Mouse (Mus musculus): ENCODE measurements at regions not wholly inside any gene's neighbourhood (a gene's known extent, or its start where the extent isn't known, plus 50 kb on each side); places are given as distances from the start of the nearest gene placed in this dataset.
"Not testable (repeated sequence)": the region's sequence is repeated elsewhere in the genome, so short reads cannot be mapped to it uniquely, and the experiment has no call there.

DNA sequence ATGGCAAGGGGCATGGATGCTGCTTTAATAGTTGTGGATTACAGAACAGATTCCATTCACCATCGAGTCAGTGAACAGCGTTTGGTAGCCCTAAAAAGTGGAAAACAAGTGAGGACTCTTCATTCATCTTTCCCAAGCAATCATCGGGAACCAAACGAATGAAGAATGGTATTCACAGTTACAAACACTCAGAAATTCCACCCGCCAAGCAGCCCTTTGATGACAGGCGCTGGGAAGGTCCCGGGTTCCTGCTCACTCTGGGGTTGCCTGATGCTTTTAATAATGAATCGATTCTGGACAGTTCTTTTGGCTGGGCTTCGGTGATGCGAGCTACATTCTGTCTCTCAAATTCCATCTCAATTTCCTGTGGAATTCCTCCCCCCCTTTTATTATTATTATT is 110.9 kb downstream of the Bod1 start:
- Histone ChIP-seq H3K9me3 (replicated peaks) (no peaks in the 10 kb centered on the region), H3K4me3 (ENCODE audit: low read depth, low read length) (no peak overlapping the region), H3K36me3 (replicated peaks) (no peaks in the 10 kb centered on the region), H3K4me1 (ENCODE audit: insufficient read depth, low read depth, low read length) (no peaks in the 10 kb centered on the region), H3K27me3 (ENCODE audit: insufficient read depth, low read length) (no peaks in the 10 kb centered on the region)
- no peak for ATAC-seq (ENCODE audit: extremely low read depth, insufficient number of reproducible peaks, low FRiP score, poor library complexity, severe bottlenecking)
- TF ChIP-seq TAL1 (conservative IDR thresholded peaks at IDR 0.05; ENCODE audit: low read depth, low read length) (no peak), GATA1 (IDR thresholded peaks at IDR 0.05; ENCODE audit: borderline replicate concordance, low read length) (no peak), CTCF (IDR thresholded peaks at IDR 0.05; ENCODE audit: low read depth, low read length) (no peak), GATA2 (IDR thresholded peaks at IDR 0.05; ENCODE audit: borderline replicate concordance, low read depth, low read length) (no peak), POLR2AphosphoS5 (IDR thresholded peaks at IDR 0.05; ENCODE audit: insufficient replicate concordance, low read depth, low read length) (no peak)
- DNase-seq (ENCODE audit: low spot score): no peak

DNA sequence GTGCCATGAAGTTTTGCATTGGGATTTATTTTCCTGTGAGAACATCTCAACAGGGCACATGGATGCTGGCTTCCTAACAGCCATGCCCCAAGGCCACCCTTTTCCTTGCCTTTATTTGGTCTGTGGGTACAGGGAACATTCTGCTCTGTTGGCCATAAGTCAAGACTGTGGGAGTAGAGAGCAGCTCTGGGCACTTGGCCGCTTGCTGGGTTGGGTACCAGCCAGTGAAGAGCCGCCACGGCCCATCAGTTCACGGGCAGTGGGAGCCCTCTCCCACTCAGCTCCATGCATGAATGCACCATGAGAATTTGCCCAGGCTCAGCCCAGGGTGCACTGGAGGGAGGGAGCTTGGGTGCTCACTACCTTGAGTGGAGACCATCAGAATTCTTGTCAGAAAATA is 116.6 kb downstream of the Bod1 start:
- Histone ChIP-seq H3K4me3 (ENCODE audit: low read depth, low read length) (no peak overlapping the region), H3K9me3 (replicated peaks) (no peaks in the 10 kb centered on the region), H3K36me3 (replicated peaks) (no peaks in the 10 kb centered on the region), H3K27me3 (ENCODE audit: insufficient read depth, low read length) (no peaks in the 10 kb centered on the region; the same call in 1 of the 2 replicates), H3K4me1 (ENCODE audit: insufficient read depth, low read depth, low read length) (no peaks in the 10 kb centered on the region)
- TF ChIP-seq TAL1 (conservative IDR thresholded peaks at IDR 0.05; ENCODE audit: low read depth, low read length): no peak
- no peak for TF ChIP-seq GATA1 (IDR thresholded peaks at IDR 0.05; ENCODE audit: borderline replicate concordance, low read length)
- TF ChIP-seq GATA2 (IDR thresholded peaks at IDR 0.05; ENCODE audit: borderline replicate concordance, low read depth, low read length): no peak
- TF ChIP-seq POLR2AphosphoS5 (IDR thresholded peaks at IDR 0.05; ENCODE audit: insufficient replicate concordance, low read depth, low read length): no peak
- TF ChIP-seq CTCF (IDR thresholded peaks at IDR 0.05; ENCODE audit: low read depth, low read length): no peak
- ATAC-seq (ENCODE audit: extremely low read depth, insufficient number of reproducible peaks, low FRiP score, poor library complexity, severe bottlenecking) (no peak), DNase-seq (ENCODE audit: low spot score) (no peak)

DNA sequence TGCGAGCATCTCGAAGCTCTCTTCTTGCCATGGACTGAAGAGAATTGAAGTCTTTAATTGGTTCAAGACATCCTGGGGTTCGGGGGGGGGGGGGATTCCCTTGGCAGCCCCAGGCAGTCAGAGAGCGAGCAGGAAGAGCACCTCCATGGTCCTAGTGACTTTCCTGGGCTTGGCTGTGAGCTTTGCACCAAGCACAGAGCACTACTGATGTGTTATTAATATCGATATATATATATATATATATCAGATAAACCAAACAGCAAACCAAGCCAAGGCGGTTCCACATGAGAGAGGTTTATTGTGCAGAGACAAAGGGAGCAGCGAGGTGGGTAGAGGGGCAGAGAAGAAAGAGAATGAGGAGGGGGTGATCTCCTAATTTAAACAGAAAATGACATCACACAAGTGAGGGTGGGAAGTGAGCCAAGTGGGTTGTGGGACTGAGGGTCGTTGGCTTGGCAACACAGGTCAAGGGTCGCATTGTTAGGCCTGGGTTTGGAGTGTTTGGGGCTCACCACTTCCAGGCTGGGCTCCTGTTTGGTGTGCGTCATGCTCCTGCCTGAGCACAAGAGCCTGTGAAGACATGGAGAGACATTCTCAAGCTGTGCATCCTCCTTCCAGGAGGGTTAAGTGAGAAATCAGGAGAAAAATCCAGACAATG is 119.9 kb downstream of the Bod1 start:
- Histone ChIP-seq H3K9me3 (replicated peaks) (peaks cover 7% of the 10 kb centered on the region), H3K27me3 (ENCODE audit: insufficient read depth, low read length) (no peaks in the 10 kb centered on the region; the same call in 1 of the 2 replicates), H3K4me1 (ENCODE audit: insufficient read depth, low read depth, low read length) (no peaks in the 10 kb centered on the region), H3K36me3 (replicated peaks) (no peaks in the 10 kb centered on the region), H3K4me3 (ENCODE audit: low read depth, low read length) (no peak overlapping the region)
- DNase-seq (ENCODE audit: low spot score) (no peak), ATAC-seq (ENCODE audit: extremely low read depth, insufficient number of reproducible peaks, low FRiP score, poor library complexity, severe bottlenecking) (no peak)
- no peak for TF ChIP-seq TAL1 (conservative IDR thresholded peaks at IDR 0.05; ENCODE audit: low read depth, low read length)
- no peak for TF ChIP-seq GATA1 (IDR thresholded peaks at IDR 0.05; ENCODE audit: borderline replicate concordance, low read length)
- TF ChIP-seq GATA2 (IDR thresholded peaks at IDR 0.05; ENCODE audit: borderline replicate concordance, low read depth, low read length): no peak
- TF ChIP-seq POLR2AphosphoS5 (IDR thresholded peaks at IDR 0.05; ENCODE audit: insufficient replicate concordance, low read depth, low read length): no peak
- no peak for TF ChIP-seq CTCF (IDR thresholded peaks at IDR 0.05; ENCODE audit: low read depth, low read length)

DNA sequence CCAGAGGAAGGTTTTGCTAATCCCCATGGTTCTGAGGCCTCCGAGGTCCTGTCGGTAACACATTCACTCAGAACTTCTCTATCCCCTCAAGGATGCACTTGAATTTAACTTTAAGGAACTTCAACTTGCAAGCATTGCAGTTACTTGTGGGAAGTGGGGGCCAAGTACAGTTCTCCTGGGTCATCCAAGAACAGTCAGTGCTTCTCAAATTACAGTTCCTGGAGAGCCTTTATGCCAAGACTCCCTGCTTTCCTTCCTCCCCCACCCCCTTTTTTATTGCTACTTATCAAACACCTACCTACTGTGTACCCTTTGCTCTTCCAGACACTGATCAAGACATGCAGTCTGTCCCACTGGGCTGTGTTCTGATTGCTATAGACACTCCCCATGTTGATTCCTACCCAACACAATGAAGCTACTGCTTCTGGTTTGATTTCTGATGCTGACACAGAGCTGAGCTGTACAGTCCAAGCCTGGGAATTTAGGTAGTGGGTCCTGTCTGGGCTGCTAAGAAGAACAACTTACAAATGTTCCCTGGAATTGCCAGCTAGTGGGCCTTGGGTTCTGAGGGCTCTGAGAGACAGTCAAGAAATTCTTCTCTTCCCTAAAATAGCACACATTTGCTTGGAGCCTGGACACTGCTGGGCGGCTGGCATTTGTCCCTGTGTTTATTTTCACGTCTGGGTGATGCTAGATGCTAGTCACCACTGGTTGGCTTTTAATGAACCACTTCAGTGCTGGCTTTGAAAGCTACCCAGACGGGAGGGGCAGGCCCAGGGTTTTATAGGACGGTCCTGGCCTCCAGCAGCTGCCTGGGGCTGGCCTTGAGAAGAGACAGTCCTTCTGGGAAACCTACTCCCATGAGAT is 120.7 kb downstream of the Bod1 start:
- TF ChIP-seq POLR2AphosphoS5 (IDR thresholded peaks at IDR 0.05; ENCODE audit: insufficient replicate concordance, low read depth, low read length) (no peak), GATA1 (IDR thresholded peaks at IDR 0.05; ENCODE audit: borderline replicate concordance, low read length) (no peak), TAL1 (conservative IDR thresholded peaks at IDR 0.05; ENCODE audit: low read depth, low read length) (no peak), GATA2 (IDR thresholded peaks at IDR 0.05; ENCODE audit: borderline replicate concordance, low read depth, low read length) (no peak), CTCF (IDR thresholded peaks at IDR 0.05; ENCODE audit: low read depth, low read length) (no peak)

DNA sequence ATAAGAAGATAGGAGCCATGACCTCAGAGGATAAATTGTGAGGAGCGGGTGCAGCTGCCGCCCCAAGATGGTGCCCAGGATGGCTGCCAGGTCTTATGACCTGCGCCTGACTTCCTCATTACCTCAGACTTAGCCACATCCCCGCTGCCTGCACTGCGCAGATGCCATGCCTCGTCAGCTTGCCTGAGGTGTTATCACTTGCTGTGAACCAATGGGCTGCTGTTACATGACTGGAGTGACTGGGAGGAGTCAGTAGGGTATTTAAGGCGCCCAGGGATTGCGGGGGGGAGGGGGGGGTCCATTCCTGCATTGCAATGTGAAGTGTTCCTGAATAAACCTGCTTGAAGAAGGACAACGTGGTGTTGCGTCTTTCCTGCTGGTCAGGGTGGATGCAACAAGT is 126.2 kb downstream of the Bod1 start:
- not testable (repeated sequence) for H3K36me3 ChIP-seq (replicated peaks); H3K27me3 ChIP-seq (ENCODE audit: insufficient read depth, low read length); H3K9me3 ChIP-seq (replicated peaks); ATAC-seq (ENCODE audit: extremely low read depth, insufficient number of reproducible peaks, low FRiP score, poor library complexity, severe bottlenecking); H3K4me1 ChIP-seq (ENCODE audit: insufficient read depth, low read depth, low read length); DNase-seq (ENCODE audit: low spot score); H3K4me3 ChIP-seq (ENCODE audit: low read depth, low read length)

More for the DNA sequence above, 120.7 kb downstream of the Bod1 start:
- Histone ChIP-seq H3K36me3 (replicated peaks) (no peaks in the 10 kb centered on the region), H3K4me3 (ENCODE audit: low read depth, low read length) (no peak overlapping the region), H3K9me3 (replicated peaks) (peaks cover 7% of the 10 kb centered on the region), H3K4me1 (ENCODE audit: insufficient read depth, low read depth, low read length) (no peaks in the 10 kb centered on the region), H3K27me3 (ENCODE audit: insufficient read depth, low read length) (no peaks in the 10 kb centered on the region; the same call in 1 of the 2 replicates)
- ATAC-seq (ENCODE audit: extremely low read depth, insufficient number of reproducible peaks, low FRiP score, poor library complexity, severe bottlenecking) (no peak), DNase-seq (ENCODE audit: low spot score) (no peak)

DNA sequence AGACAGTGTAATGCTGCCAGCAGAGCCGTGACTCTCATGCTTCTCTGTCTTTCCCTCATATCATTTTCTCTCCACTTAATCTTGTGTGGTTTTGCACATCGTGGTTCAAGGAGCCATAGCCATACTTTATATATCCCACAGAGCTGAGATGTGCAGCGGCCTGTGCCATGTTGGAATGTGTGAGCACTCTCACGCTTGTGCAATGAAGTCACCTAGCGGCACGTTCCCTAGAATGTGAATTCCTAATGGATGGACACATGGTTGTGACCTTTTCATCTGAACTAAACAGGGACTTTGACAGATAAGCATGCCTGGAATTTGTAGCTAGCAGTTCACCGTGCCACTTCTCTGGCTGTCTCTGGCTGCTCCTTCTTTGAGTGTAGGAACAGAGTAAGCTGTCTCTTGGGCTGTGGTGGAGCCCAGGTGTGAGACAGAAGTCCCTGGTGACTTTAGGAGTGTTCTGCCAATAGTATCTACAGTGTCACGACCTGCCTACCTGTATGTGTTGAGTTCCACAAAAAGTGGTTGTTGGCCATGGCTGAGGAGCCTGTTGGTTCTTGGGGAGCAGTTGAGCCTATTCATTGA is 129.0 kb downstream of the Bod1 start:
- Histone ChIP-seq H3K27me3 (ENCODE audit: insufficient read depth, low read length) (0 out of 2 replicates have a peak, but pooled peaks cover 2% of the 10 kb centered on the region), H3K9me3 (replicated peaks) (no peaks in the 10 kb centered on the region), H3K4me1 (ENCODE audit: insufficient read depth, low read depth, low read length) (no peaks in the 10 kb centered on the region), H3K36me3 (replicated peaks) (no peaks in the 10 kb centered on the region), H3K4me3 (ENCODE audit: low read depth, low read length) (no peak overlapping the region)
- TF ChIP-seq POLR2AphosphoS5 (IDR thresholded peaks at IDR 0.05; ENCODE audit: insufficient replicate concordance, low read depth, low read length) (no peak), GATA1 (IDR thresholded peaks at IDR 0.05; ENCODE audit: borderline replicate concordance, low read length) (no peak), CTCF (IDR thresholded peaks at IDR 0.05; ENCODE audit: low read depth, low read length) (no peak), TAL1 (conservative IDR thresholded peaks at IDR 0.05; ENCODE audit: low read depth, low read length) (no peak), GATA2 (IDR thresholded peaks at IDR 0.05; ENCODE audit: borderline replicate concordance, low read depth, low read length) (no peak)
- DNase-seq (ENCODE audit: low spot score) (no peak), ATAC-seq (ENCODE audit: extremely low read depth, insufficient number of reproducible peaks, low FRiP score, poor library complexity, severe bottlenecking) (no peak)

All from G1E (cell line).